Mouse (Mus musculus) heart, embryonic 14.5 days (tissue): ENCODE results near the gene Olfr1410. TPM values are rescaled to one million over a fixed set of nuclear protein-coding genes. Genes with fewer than 3 reads are reported as not detected.

Source experiments
- ATAC-seq: fragments of 200-750 bp; cut with Nextera tagmentation; 2 replicates; pipeline ENCODE4 v1.8.0; 2017; ENCODE audit warnings: low read depth, moderate TSS enrichment; ENCODE audit not compliant: insufficient number of reproducible peaks, insufficient read depth, low FRiP score
- H3K27ac ChIP-seq, 2 experiments: fragments of 200-500 bp in 1 of 2; fragments of 300-500 bp in 1 of 2; sonication (generic) in 1 of 2; replicated peaks in 1 of 2; 2 replicates each; pipeline ENCODE4 v1.5.1; 2012 to 2014; ENCODE audit warnings: low read depth in 2 of 2, low read length in 2 of 2, control low read depth in 1 of 2, mild to moderate bottlenecking in 1 of 2, mixed read lengths in 1 of 2; ENCODE audit not compliant: control insufficient read depth in 1 of 2, insufficient read depth in 1 of 2
- H3K27me3 ChIP-seq: fragments of 300-500 bp; sonication (generic); 2 replicates; pipeline ENCODE4 v1.6.1; 2014; ENCODE audit warnings: mild to moderate bottlenecking, low read length, control low read depth; ENCODE audit not compliant: control insufficient read depth, insufficient read depth
- H3K36me3 ChIP-seq: fragments of 300-500 bp; sonication (generic); 2 replicates; pipeline ENCODE4 v1.6.1; 2014; ENCODE audit warnings: mild to moderate bottlenecking, control low read depth, low read length, mixed read lengths; ENCODE audit not compliant: control insufficient read depth, insufficient read depth
- H3K4me1 ChIP-seq, 2 experiments: fragments of 200-500 bp in 1 of 2; fragments of 300-500 bp in 1 of 2; sonication (generic) in 1 of 2; 2 replicates each; pipeline ENCODE4 v1.6.1; 2012 to 2014; ENCODE audit warnings: low read length in 2 of 2, control low read depth in 1 of 2, mixed read lengths in 1 of 2; ENCODE audit not compliant: control insufficient read depth in 2 of 2, insufficient read depth in 2 of 2
- H3K4me2 ChIP-seq: fragments of 300-500 bp; sonication (generic); 2 replicates; pipeline ENCODE4 v1.6.1; 2014; ENCODE audit warnings: mild to moderate bottlenecking, low read length
- H3K4me3 ChIP-seq, 2 experiments: fragments of 200-500 bp in 1 of 2; fragments of 300-500 bp in 1 of 2; sonication (generic) in 1 of 2; 2 replicates each; pipeline ENCODE4 v1.5.1; 2012 to 2014; ENCODE audit warnings: low read length in 2 of 2, mild to moderate bottlenecking in 2 of 2, control low read depth in 1 of 2, low read depth in 1 of 2, moderate library complexity in 1 of 2; ENCODE audit not compliant: control insufficient read depth in 1 of 2, insufficient read depth in 1 of 2
- H3K9ac ChIP-seq: fragments of 300-500 bp; sonication (generic); 2 replicates; pipeline ENCODE4 v1.6.1; 2014; ENCODE audit warnings: mild to moderate bottlenecking, low read length
- H3K9me3 ChIP-seq: fragments of 300-500 bp; sonication (generic); 2 replicates; pipeline ENCODE4 v1.6.1; 2016; ENCODE audit warnings: low read length, control low read depth; ENCODE audit not compliant: control insufficient read depth
- WGBS: fragments of 180-500 bp; shearing (Covaris S2); extraction: QIAGEN DNeasy Blood & Tissue Kit; methylation state at CpG from one replicate; pipeline ENCODE4 v1.1.7; 2014; 5-methylcytosine and 5-hydroxymethylcytosine counted together
- polyA plus RNA-seq: library from polyadenylated mRNA; unstranded; fragments of >200 nt; fragmentation: Nextera tagmentation; extraction: Ambion mirVana; gene quantifications from 2 replicates; pipeline ENCODE4 v1.2.1, GENCODE M21; 2014

Olfr1410 gene
- polyA plus RNA-seq, 1 experiment from 2014 or later: not detected

DNA sequence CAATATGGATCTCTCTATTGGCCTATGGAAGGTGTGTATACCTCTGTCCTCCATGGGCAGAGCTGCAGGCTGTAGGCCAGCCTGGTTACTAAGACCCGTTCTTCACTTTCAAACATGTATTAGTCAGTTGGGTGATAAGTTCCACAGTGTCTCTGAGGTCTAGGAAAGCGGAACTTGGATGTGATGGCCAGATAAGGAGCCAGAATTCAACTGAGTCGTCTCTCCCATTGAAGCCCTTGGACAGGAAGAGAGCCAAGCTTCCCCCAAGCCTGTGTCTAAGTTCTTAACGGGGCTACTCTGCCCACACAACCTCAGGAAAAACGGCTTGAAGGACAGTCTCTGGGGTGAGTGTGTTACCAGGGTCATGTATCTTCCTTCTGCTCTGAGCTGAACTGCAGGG lies 53.8 kb downstream of the Olfr1410 start:
- Histone ChIP-seq H3K4me3 (no peak overlapping the region), H3K9me3 (no peaks in the 10 kb centered on the region), H3K27ac (no peak overlapping the region), H3K4me2 (no peak overlapping the region), H3K4me1 (no peaks in the 10 kb centered on the region), H3K9ac (no peak overlapping the region), H3K36me3 (no peaks in the 10 kb centered on the region), H3K27me3 (peaks cover 4% of the 10 kb centered on the region; the same call in 1 of the 2 replicates)
- WGBS: 28% methylated on average over 5 of the region's 5 CpGs
- no peak for ATAC-seq

Other genes with a start within 250 kb of the Olfr1410 start
- 564 and 575 TPM in 2 replicates for gene Ndufa10, start 131.9 kb upstream of the Olfr1410 start, polyA plus RNA-seq
- not detected in 2 replicates for gene Olfr1416, start 120.7 kb upstream of the Olfr1410 start, polyA plus RNA-seq
- not detected in 2 replicates for gene Olfr1415, start 109.7 kb upstream of the Olfr1410 start, polyA plus RNA-seq
- gene Olfr1414, start 87.1 kb upstream of the Olfr1410 start, polyA plus RNA-seq: not detected in 2 replicates
- not detected in 2 replicates for gene Olfr1413, start 34.5 kb upstream of the Olfr1410 start, polyA plus RNA-seq
- gene Olfr1412, start 20.0 kb upstream of the Olfr1410 start, polyA plus RNA-seq: not detected in 2 replicates
- not detected in 2 replicates for gene Olfr1411, start 11.4 kb upstream of the Olfr1410 start, polyA plus RNA-seq
- gene Olfr12, start 12.0 kb downstream of the Olfr1410 start, polyA plus RNA-seq: not detected in 2 replicates
- gene Cops9, start 36.2 kb downstream of the Olfr1410 start, polyA plus RNA-seq: 521 and 566 TPM in 2 replicates
- gene Otos, start 43.1 kb downstream of the Olfr1410 start, polyA plus RNA-seq: not detected in 2 replicates
- 55.3 and 59.7 TPM in 2 replicates for gene Gpc1, start 225.9 kb downstream of the Olfr1410 start, polyA plus RNA-seq